Mouse (Mus musculus) cerebellum, adult 11 months (tissue): Measurements from ENCODE around the gene Atpif1.

Experiments
- DNase-seq: peaks from one replicate; pipeline ENCODE4 v3.0.0; 2022

Gene Atpif1

DNA sequence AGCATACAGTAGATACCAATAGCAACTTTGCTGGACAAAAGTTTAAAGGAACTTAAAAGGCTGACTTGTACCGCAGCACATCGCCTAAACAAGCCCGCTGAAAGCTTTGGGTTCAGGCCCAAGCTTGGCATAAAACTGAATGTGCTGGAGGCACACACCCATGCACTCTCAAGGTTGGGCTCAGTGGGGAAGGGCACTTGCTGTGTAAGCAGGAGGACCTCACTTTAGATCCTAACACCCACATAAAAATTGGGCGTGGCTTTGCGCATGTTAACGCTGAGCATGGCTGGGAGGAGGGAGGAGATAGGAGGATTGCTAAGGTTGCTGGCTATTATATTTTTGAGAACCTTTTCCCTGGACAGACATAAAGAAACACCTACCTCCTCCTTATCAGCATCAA, 8.7 kb downstream of the Atpif1 start:
- DNase-seq: no peak

GRCm38 (mm10) chr4:132524321-132524741, 9.1 kb downstream of the Atpif1 start:
- no peak for DNase-seq

- DNase-seq: no peak
Observed at GRCm38 (mm10) chr4:132519188-132519587, 14.3 kb downstream of the Atpif1 start.

DNA sequence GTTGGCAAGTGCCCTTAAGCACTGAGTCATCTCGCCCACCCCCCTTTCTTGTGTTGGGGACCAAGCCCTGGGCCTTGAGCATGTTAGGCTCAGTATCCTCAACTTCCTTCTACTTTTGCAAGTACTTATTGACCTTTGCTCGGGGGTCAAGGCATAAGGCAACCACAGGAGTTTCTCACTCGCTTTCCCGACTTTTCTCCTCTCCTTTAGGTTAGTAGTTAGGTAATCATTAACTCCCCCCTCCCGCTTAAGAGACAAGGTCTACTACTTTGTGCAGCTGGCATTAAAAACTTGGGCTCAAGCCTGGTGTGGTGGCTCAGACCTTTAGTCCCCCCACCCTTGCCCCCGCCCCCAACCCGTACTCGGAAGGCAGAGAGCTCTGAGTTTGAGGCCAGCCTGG, 15.4 kb downstream of the Atpif1 start:
- no peak for DNase-seq

- peak; percentile 83 for DNase-seq
Observed at GRCm38 (mm10) chr4:132515369-132516155, 17.9 kb downstream of the Atpif1 start.

- peak; percentile 78 for DNase-seq
Observed at GRCm38 (mm10) chr4:132514555-132515135, 18.8 kb downstream of the Atpif1 start.

DNA sequence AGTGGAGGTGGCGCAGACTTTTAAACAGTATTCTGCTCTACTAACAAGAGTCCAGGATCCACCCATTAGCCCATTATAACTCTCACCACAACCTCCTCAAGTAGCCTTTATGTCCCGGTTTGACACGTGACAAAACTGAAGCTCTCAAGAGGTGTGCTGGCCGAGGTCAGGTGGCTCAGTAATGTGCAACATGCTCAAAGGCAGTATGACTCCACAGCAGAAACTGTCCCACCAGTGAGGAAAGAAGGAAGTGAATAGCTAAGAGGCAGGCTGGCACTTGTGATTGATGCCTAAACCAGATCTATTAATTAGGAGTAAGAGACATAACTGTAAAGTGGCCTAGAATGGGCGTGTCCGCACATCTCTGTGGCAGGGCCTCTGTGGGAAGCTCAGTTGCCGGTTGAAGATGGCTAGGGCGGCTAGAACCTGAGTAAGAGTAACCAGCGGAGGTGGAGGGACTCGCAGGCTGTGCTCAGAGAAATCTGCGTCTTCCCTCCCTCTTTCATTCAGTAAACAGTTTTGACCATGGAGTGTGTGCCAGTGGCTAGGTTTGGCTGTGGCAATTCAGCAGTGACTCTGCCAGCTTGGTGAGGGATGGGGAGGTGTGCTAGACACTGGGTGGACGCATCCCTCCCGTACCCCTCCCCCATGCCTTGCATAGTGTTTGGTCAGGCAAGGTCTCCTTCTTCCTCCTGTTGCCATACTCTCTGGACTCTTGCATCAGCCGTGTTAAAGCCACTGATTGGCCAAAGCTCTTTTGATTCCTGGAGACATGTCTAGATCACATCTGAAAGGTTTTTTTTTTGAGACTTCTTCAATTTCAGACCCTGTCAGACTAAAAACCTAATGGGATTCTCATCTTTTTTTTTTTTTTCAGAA, 19.8 kb downstream of the Atpif1 start:
- no peak for DNase-seq

DNA sequence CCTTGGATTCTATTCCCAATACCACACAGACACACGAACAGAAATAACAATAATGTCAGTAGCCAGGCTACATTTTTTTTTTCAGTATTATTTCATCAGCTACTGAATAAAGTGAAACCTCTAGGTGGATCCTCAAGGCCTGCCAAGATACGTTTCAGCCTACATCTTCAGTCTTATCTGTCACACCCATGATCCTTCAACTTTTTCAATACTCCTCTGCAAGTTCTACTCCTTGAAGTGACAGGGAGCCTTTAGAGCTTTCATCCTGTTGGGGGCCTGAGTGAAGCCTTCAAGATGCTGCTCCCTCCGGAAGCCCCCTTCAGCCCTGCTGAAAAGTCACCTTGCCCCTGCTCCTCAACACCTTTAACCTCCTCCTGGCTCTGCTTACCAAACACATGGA, 21.4 kb downstream of the Atpif1 start:
- DNase-seq: no peak

- peak; percentile 94 for DNase-seq
Observed at GRCm38 (mm10) chr4:132510352-132510798, 23.1 kb downstream of the Atpif1 start, which contains the start of gene Sesn2. Gene Sesn2, minus strand, starts transcription at chr4:132510501.

GRCm38 (mm10) chr4:132509621-132510296, 23.7 kb downstream of the Atpif1 start:
- peak; percentile 40 for DNase-seq

GRCm38 (mm10) chr4:132507210-132507609, 26.2 kb downstream of the Atpif1 start:
- no peak for DNase-seq

DNA sequence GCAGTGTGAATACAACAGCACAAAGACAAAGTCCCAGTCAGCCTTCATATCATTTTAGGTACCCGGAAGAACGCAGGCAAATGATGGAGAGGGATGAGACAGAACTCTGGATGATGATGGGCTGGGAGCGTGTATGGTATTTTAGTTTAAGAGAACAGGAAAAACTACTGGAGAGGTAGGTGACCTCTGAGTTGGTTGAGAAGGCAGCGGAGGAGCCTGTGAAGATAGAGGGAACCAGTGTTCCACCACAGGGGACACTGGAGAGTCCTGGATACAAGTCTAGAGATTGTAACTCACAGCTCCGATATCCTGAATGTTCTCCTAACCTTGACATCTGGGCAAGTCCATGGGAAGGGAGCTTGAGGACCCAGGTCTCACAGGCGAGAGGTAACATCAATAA, 27.2 kb downstream of the Atpif1 start:
- no peak for DNase-seq

DNA sequence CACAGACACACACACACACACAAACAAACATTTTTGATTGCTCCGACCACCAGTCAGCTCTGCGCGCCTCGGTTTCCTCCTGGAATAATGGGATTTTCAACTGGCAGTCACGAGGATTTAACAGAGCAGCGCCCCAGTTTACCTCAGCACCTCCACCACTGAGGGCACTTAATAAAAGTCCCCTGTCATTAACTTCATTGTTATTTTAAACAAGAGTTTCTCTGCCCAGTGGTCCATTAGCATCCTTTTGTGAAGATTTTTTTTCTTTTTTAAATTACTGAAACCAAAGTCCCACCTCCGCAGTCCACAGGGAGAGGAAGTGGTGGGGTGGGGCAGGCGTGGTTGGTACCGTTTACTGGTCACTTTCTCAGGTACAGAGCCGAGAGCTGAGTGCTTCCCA, 27.7 kb downstream of the Atpif1 start:
- no peak for DNase-seq

GRCm38 (mm10) chr4:132505034-132505738, 28.3 kb downstream of the Atpif1 start:
- DNase-seq: no peak

GRCm38 (mm10) chr4:132503344-132503743, 30.1 kb downstream of the Atpif1 start:
- DNase-seq: no peak

DNA sequence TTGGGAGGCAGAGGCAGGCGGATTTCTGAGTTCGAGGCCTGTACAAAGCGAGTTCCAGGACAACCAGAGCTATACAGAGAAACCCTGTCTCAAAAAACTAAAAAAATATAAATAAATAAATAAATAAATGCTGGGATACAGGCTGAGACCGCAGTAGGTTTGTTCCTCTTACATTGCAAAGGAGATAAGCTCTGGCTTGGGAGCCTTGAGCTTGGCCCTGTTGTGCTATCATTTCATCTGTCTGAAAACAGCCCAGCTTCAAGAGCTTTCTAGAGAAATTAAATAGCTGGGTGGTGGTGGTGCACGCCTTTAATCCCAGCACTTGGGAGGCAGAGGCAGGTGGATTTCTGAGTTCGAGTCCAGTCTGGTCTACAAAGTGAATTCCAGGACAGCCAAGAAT, 31.8 kb downstream of the Atpif1 start:
- no peak for DNase-seq

DNA sequence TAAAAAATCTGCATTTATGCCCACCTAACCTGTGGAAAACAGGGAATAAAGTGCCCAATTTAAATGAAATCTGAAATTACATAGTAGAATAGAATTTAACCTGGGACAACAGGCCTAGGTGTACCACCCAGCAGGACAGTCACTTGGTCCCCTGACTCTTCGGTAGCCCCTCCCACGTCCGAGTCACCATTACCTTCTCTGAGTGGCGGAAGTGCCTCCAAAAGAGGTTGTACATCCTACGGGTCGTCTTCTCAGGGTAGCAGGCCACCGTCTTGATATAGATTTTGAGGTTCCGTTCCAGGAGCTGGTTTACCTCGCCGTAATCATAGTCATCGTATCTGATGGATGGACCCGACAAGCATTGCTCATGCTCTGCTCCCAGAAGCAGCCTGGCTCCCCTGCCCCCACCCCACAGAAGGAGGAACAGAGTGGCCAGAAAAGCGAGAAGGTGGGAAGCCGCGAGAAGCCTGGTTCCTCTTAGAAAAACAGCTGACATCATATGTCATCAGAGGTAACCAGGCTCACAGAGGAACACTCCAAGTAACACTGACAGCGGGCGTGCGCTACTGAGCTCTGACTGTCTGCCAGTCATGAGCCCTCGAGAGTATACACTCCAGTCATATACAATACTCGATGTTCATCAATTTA, 39.1 kb downstream of the Atpif1 start:
- no peak for DNase-seq

DNA sequence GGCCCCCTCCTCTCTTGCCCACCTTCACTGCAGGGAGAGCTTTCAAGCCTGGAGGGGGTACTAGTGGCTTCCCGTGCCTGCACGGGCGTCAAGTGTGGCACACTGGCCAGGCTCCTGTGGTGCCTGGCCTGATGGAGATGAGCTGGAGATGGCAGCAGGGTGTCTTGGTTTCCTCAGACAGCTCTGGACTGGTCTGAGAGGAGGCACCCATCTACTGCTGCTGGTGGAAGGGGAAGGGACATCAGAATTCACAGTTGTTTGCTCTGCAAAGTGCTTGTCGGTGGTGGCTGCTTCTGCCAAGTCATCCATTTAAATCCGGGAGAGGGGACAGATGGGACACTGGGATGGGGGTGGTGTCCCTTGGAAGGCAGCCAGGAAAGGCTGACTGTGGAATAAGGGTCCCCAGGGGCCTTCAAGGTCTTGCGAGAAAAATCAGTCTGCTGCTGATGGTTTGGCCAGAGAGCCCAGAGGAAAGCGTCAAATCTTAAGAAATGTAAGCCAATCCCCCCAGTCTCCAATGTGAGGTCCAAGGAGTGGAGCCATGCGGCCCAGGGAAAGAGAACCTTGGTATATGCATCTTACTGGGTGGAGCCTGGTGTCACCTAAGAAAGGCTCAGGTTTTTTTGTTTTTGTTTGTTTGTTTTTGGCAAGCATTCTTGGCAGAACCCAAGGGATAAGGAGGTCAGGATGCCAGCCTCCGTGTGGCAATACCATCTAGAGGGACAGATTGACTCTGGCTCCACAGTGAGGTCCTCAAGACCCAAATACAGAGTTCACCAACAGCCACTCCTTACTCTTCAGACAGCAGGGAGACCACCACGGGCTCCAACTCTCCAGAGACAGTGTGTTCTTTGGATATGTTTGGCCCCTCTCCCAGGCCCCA, 41.0 kb downstream of the Atpif1 start:
- peak; percentile 31 for DNase-seq

- no peak for DNase-seq
Observed at GRCm38 (mm10) chr4:132491748-132492147, 41.7 kb downstream of the Atpif1 start.

GRCm38 (mm10) chr4:132491057-132491456, 42.4 kb downstream of the Atpif1 start:
- no peak for DNase-seq
